In the genomic region with DNA sequence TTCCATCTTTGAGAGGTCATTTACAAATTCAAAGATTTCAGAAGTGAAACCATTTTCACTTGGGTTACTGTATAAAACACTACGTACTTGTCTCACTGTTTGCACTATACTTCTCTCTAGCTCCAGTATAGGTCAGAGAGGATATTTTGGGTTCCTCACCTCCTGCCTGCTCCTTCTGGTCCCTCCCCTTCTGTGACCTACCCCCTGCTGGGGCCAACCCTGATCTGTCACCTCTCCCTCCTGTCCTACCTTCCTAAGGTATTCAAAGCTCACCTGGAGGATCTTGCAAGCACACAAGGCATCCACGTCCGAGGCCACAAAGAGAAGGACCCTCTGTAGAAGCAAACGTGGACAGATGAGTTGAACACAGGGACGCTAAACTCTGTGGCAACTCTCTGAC, we compare ENCODE assay signal across 8 mouse cellular contexts. TPM values are rescaled to one million over a fixed set of nuclear protein-coding genes. Genes with fewer than 3 reads are reported as not detected.
DNase-seq lines count a peak whose midpoint lies in the region; ATAC-seq and TF ChIP-seq lines count a peak whose summit lies in the region.

No protein-coding gene starts in this region.

- DNase-seq in heart, embryonic 10.5 days (ENCODE audit: low spot score) = no peak
- no peak for DNase-seq in heart, postnatal 36 days
- DNase-seq in forebrain, embryonic 11.5 days (ENCODE audit: low spot score) = no peak
- DNase-seq in liver, embryonic 11.5 days (ENCODE audit: low spot score) = no peak
- DNase-seq in retina, postnatal 1 day = no peak
- no peak for DNase-seq in kidney, adult 9 months

- ATAC-seq in forebrain, embryonic 11.5 days (replicated peaks; ENCODE audit: low FRiP score) = no peak; the same call in 1 of the 2 replicates
- peak; percentile 65 for ATAC-seq in liver, embryonic 11.5 days (replicated peaks; ENCODE audit: low FRiP score)
- peak; percentile 21; the same call in 1 of the 2 replicates for ATAC-seq in stomach, embryonic 16.5 days (ENCODE audit: insufficient read depth, low FRiP score)

- no peaks in the 10 kb centered on the region for H3K27me3 ChIP-seq in heart, embryonic 10.5 days (ENCODE audit: insufficient read depth, poor library complexity, severe bottlenecking)
- H3K27me3 ChIP-seq in E14TG2a.4 (ENCODE audit: insufficient read depth, low read length) = no peaks in the 10 kb centered on the region
- H3K27me3 ChIP-seq in forebrain, embryonic 11.5 days (ENCODE audit: control insufficient read depth, insufficient read depth, low read length) = no peaks in the 10 kb centered on the region
- H3K27me3 ChIP-seq in liver, embryonic 11.5 days (replicated peaks; ENCODE audit: control insufficient read depth, insufficient read depth, low read length) = no peaks in the 10 kb centered on the region
- no peaks in the 10 kb centered on the region for H3K27me3 ChIP-seq in stomach, embryonic 16.5 days (ENCODE audit: control insufficient read depth, insufficient read depth, low read length)

- no peaks in the 10 kb centered on the region for H3K9me3 ChIP-seq in heart, embryonic 10.5 days
- no peaks in the 10 kb centered on the region for H3K9me3 ChIP-seq in E14TG2a.4 (ENCODE audit: low read length)
- H3K9me3 ChIP-seq in forebrain, embryonic 11.5 days (ENCODE audit: control insufficient read depth, low read length) = no peaks in the 10 kb centered on the region
- H3K9me3 ChIP-seq in liver, embryonic 11.5 days (ENCODE audit: control insufficient read depth, low read length) = no peaks in the 10 kb centered on the region
- H3K9me3 ChIP-seq in stomach, embryonic 16.5 days (replicated peaks; ENCODE audit: control insufficient read depth, low read length) = no peaks in the 10 kb centered on the region

- H3K4me3 ChIP-seq in heart, embryonic 10.5 days = peak overlapping the region; percentile 85
- H3K4me3 ChIP-seq in E14TG2a.4 (replicated peaks; ENCODE audit: low read length) = peak overlapping the region; percentile 95
- peak overlapping the region; percentile 78 for H3K4me3 ChIP-seq in forebrain, embryonic 11.5 days (ENCODE audit: low read depth, low read length)
- peak overlapping the region; percentile 68 for H3K4me3 ChIP-seq in liver, embryonic 11.5 days (ENCODE audit: low read depth, low read length)
- peak overlapping the region; percentile 65 for H3K4me3 ChIP-seq in stomach, embryonic 16.5 days (replicated peaks; ENCODE audit: low read length)

- intact Hi-C loops in heart, postnatal 36 days (cut with DNase I) = loop anchor here (10.0 kb wide), 1 partner anchor 366 kb away; no protein-coding TSS in a partner anchor

- peaks cover 56% of the 10 kb centered on the region for H3K36me3 ChIP-seq in heart, embryonic 10.5 days
- H3K36me3 ChIP-seq in E14TG2a.4 (ENCODE audit: insufficient read depth, low read length) = peaks cover 63% of the 10 kb centered on the region
- H3K36me3 ChIP-seq in forebrain, embryonic 11.5 days (ENCODE audit: control insufficient read depth, insufficient read depth, low read length) = peaks cover 11% of the 10 kb centered on the region; the same call in 1 of the 2 replicates
- peaks cover 29% of the 10 kb centered on the region for H3K36me3 ChIP-seq in liver, embryonic 11.5 days (ENCODE audit: control insufficient read depth, insufficient read depth, low read length)
- H3K36me3 ChIP-seq in stomach, embryonic 16.5 days (ENCODE audit: control insufficient read depth, insufficient read depth, low read length) = 0 out of 2 replicates have a peak, but pooled peaks cover 7% of the 10 kb centered on the region

- peak overlapping the region; percentile 89 for H3K27ac ChIP-seq in heart, embryonic 10.5 days
- 0 out of 2 replicates have a peak overlapping the region, but pooled peaks have one; percentile 77 for H3K27ac ChIP-seq in forebrain, embryonic 11.5 days (ENCODE audit: low read depth, low read length)
- H3K27ac ChIP-seq in liver, embryonic 11.5 days (ENCODE audit: low read depth, low read length) = peak overlapping the region; percentile 71; the same call in 1 of the 2 replicates
- no peak overlapping the region for H3K27ac ChIP-seq in stomach, embryonic 16.5 days (ENCODE audit: low read length)

- TF ChIP-seq CTCF in E14TG2a.4 (conservative IDR thresholded peaks at IDR 0.05; ENCODE audit: low read length) = no peak

- peak overlapping the region; percentile 83 for H3K4me2 ChIP-seq in forebrain, embryonic 11.5 days (ENCODE audit: low read depth, low read length, severe bottlenecking)
- peak overlapping the region; percentile 91 for H3K4me2 ChIP-seq in liver, embryonic 11.5 days
- H3K4me2 ChIP-seq in stomach, embryonic 16.5 days (ENCODE audit: low read depth, low read length) = peak overlapping the region; percentile 79

- WGBS in heart, embryonic 10.5 days = 6% methylated on average over 5 of the region's 5 CpGs
- 10% methylated on average over 5 of the region's 5 CpGs for WGBS in forebrain, embryonic 11.5 days
- 3% methylated on average over 5 of the region's 5 CpGs for WGBS in liver, embryonic 11.5 days
- 4% methylated on average over 5 of the region's 5 CpGs for WGBS in stomach, embryonic 16.5 days

- H3K9ac ChIP-seq in forebrain, embryonic 11.5 days (ENCODE audit: low read length) = peak overlapping the region; percentile 80
- peak overlapping the region; percentile 88 for H3K9ac ChIP-seq in liver, embryonic 11.5 days (ENCODE audit: low read depth, low read length)
- peak overlapping the region; percentile 73 for H3K9ac ChIP-seq in stomach, embryonic 16.5 days (ENCODE audit: low read length)

- peaks cover 14% of the 10 kb centered on the region for H3K4me1 ChIP-seq in heart, embryonic 10.5 days
- peaks cover 25% of the 10 kb centered on the region for H3K4me1 ChIP-seq in E14TG2a.4 (replicated peaks; ENCODE audit: low read depth, low read length)
- peaks cover 5% of the 10 kb centered on the region; the same call in 1 of the 2 replicates for H3K4me1 ChIP-seq in forebrain, embryonic 11.5 days (replicated peaks; ENCODE audit: control insufficient read depth, insufficient read depth, low read length)
- H3K4me1 ChIP-seq in liver, embryonic 11.5 days (replicated peaks; ENCODE audit: control insufficient read depth, insufficient read depth, low read length) = peaks cover 8% of the 10 kb centered on the region; the same call in 1 of the 2 replicates
- peaks cover 9% of the 10 kb centered on the region for H3K4me1 ChIP-seq in stomach, embryonic 16.5 days (ENCODE audit: control insufficient read depth, insufficient read depth, low read length)

RNA-seq across cellular contexts. Expression of gene Ufd1, which starts 0.5 kb away (rescaled TPM):
- polyA plus RNA-seq in heart, embryonic 10.5 days (2016; fragmentation: Nextera tagmentation; extraction: Ambion mirVana) = 77.4 and 85.2 TPM in 2 replicates
- 10 to 100 TPM; 48.8 to 58.1 TPM for total RNA-seq in heart, postnatal 36 days (2021)
- 87.5 and 102 TPM in 2 replicates for polyA plus RNA-seq in forebrain, embryonic 11.5 days (2014; fragmentation: Nextera tagmentation; extraction: Ambion mirVana)
- 69.1 and 71.1 TPM in 2 replicates for polyA plus RNA-seq in liver, embryonic 11.5 days (2014; fragmentation: Nextera tagmentation; extraction: Ambion mirVana)
- polyA plus RNA-seq in stomach, embryonic 16.5 days (2015; fragmentation: Nextera tagmentation; extraction: Ambion mirVana) = 79.1 and 80.0 TPM in 2 replicates

RNA-seq across cellular contexts. Expression of gene Cdc45, which starts 0.8 kb away (rescaled TPM):
- polyA plus RNA-seq in heart, embryonic 10.5 days (2016; fragmentation: Nextera tagmentation; extraction: Ambion mirVana) = 50.8 and 58.4 TPM in 2 replicates
- total RNA-seq in heart, postnatal 36 days (2021) = 1 to 10 TPM; 2.7 to 3.6 TPM
- 75.8 and 82.0 TPM in 2 replicates for polyA plus RNA-seq in forebrain, embryonic 11.5 days (2014; fragmentation: Nextera tagmentation; extraction: Ambion mirVana)
- polyA plus RNA-seq in liver, embryonic 11.5 days (2014; fragmentation: Nextera tagmentation; extraction: Ambion mirVana) = 66.7 and 76.8 TPM in 2 replicates
- 30.9 and 33.4 TPM in 2 replicates for polyA plus RNA-seq in stomach, embryonic 16.5 days (2015; fragmentation: Nextera tagmentation; extraction: Ambion mirVana)

RNA-seq across cellular contexts. Expression of gene 2510002D24Rik, which starts 25.3 kb away (rescaled TPM):
- polyA plus RNA-seq in heart, embryonic 10.5 days (2016; fragmentation: Nextera tagmentation; extraction: Ambion mirVana) = 41.3 and 47.4 TPM in 2 replicates
- 10 to 100 TPM; 21.8 to 25.6 TPM for total RNA-seq in heart, postnatal 36 days (2021)
- 23.9 and 28.2 TPM in 2 replicates for polyA plus RNA-seq in forebrain, embryonic 11.5 days (2014; fragmentation: Nextera tagmentation; extraction: Ambion mirVana)
- 41.9 and 51.5 TPM in 2 replicates for polyA plus RNA-seq in liver, embryonic 11.5 days (2014; fragmentation: Nextera tagmentation; extraction: Ambion mirVana)
- polyA plus RNA-seq in stomach, embryonic 16.5 days (2015; fragmentation: Nextera tagmentation; extraction: Ambion mirVana) = 47.8 and 49.1 TPM in 2 replicates

RNA-seq across cellular contexts. Expression of gene Gm28539, which starts 25.4 kb away (rescaled TPM):
- polyA plus RNA-seq in heart, embryonic 10.5 days (2016; fragmentation: Nextera tagmentation; extraction: Ambion mirVana) = not detected in 2 replicates
- total RNA-seq in heart, postnatal 36 days (2021) = 1 to 10 TPM in 1 of 2 experiments, not detected in 1; 2.4 TPM
- polyA plus RNA-seq in forebrain, embryonic 11.5 days (2014; fragmentation: Nextera tagmentation; extraction: Ambion mirVana) = not detected in 2 replicates
- polyA plus RNA-seq in liver, embryonic 11.5 days (2014; fragmentation: Nextera tagmentation; extraction: Ambion mirVana) = 0.11 TPM in 1 of 2 replicates, not detected in the other
- polyA plus RNA-seq in stomach, embryonic 16.5 days (2015; fragmentation: Nextera tagmentation; extraction: Ambion mirVana) = not detected in 2 replicates

RNA-seq across cellular contexts. Expression of gene Cldn5, which starts 34.4 kb away (rescaled TPM):
- 3.2 and 18.4 TPM in 2 replicates for polyA plus RNA-seq in heart, embryonic 10.5 days (2016; fragmentation: Nextera tagmentation; extraction: Ambion mirVana)
- 10 to 100 TPM; 37.2 to 45.9 TPM for total RNA-seq in heart, postnatal 36 days (2021)
- 21.1 and 25.8 TPM in 2 replicates for polyA plus RNA-seq in forebrain, embryonic 11.5 days (2014; fragmentation: Nextera tagmentation; extraction: Ambion mirVana)
- 18.5 and 18.8 TPM in 2 replicates for polyA plus RNA-seq in liver, embryonic 11.5 days (2014; fragmentation: Nextera tagmentation; extraction: Ambion mirVana)
- 25.8 and 30.4 TPM in 2 replicates for polyA plus RNA-seq in stomach, embryonic 16.5 days (2015; fragmentation: Nextera tagmentation; extraction: Ambion mirVana)
